Mouse (Mus musculus): ENCODE measurements around the gene Atg4d.
"Not testable (repeated sequence)": the region's sequence is repeated elsewhere in the genome, so short reads cannot be mapped to it uniquely, and the experiment has no call there.

The Atg4d gene

DNA sequence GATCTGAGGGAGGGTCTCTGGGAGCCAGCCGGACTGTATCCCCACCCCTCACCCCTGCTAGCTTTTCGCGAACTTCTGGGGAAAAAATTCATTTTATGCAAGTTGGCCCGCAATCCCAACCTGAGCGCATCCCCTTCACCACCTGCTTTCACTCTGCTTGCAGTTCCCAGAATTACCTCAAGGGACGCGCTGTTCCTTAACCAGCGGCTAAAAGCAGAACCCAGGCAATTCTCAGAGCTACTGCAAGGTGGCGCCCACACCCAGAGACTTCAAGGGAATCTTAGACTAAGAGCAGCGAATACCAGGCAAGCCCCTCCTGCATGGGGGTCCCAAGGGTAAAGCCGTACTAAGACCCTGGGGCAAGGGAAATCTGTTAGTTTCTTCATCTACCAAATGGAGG, 23.8 kb upstream of the Atg4d start:
- peak; percentile 79 for DNase-seq (ENCODE audit: low spot score)

DNA sequence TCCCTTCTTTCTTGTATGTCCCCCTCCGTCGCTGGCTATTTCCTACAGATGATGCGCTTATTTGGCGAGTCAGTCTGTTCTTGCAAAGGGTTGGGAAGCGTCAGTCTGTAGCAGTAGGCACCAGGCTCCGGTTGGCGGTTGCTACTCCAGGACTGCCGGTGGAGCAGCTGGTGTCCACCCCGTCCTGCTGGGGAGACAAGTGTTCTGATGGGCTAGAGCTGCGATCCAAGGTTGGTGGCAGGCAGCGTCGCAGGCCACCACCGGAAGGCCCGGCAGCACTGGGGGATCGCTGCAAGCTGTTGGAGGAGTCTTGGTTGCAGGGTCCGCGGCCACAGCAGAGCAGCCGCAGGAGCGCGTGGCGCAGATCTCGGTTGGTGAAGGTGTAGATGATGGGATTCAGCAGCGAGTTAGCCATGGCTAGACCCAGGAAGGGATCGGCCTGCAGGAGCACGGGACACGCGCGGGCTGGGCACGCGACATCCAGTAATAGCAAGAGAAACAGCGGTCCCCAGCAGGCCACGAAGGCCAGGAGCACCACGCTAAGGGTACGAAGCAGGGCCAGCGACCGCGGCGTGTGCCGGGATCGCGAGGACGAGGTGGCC, 21.2 kb upstream of the Atg4d start:
- no peak for DNase-seq (ENCODE audit: low spot score)

DNA sequence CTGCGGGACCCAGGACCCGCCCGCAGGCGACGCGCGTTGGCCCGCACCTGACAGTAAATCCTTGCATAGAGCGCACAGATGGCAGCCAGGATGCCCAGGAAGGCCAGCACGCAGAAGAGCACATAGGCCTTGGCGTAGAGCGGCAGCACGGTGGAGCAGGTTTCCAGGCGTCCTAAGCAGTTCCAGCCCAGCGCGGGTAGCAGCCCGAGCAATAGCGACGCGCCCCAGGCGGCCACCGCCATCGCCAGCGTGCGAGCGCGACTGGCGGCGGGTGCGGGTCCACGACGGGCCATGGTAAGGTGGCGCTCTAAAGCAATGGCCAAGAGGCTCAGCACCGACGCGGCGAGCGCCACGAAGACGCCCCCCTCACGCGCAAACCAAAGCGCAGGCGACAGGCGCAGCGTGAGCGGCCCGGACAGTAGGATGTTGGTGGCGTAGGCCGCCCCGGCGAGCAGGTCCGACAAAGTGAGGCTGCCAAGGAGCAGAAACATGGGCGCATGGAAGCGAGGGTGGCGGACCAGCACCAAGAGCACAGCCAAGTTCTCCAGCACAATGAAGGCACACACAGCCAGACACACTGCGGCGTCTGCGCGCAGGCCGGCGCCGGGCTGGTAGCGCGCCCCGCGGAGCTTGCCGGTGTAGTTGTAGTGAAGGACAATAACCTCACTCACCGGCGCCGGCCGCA, 20.5 kb upstream of the Atg4d start:
- peak; percentile 20 for DNase-seq (ENCODE audit: low spot score)

DNA sequence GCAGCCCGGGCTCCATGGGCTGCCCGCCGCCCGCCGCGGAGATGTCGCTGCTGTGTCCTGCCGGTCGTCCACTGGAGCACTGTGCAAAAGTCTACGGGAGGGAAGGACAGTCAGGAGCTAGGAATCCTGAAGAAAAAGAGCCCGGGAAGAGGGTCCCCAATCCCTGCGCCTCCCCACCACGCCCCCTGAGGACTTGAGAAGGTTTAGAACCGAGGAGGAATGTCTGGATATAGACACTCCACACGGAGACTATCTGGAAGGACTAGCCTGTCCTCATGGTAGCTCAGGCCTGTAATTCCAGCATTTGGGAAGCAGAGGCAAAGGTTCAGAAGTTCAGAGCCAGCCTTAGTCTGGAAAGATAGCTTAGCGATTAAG, 20.0 kb upstream of the Atg4d start:
- DNase-seq (ENCODE audit: low spot score), result no peak

DNA sequence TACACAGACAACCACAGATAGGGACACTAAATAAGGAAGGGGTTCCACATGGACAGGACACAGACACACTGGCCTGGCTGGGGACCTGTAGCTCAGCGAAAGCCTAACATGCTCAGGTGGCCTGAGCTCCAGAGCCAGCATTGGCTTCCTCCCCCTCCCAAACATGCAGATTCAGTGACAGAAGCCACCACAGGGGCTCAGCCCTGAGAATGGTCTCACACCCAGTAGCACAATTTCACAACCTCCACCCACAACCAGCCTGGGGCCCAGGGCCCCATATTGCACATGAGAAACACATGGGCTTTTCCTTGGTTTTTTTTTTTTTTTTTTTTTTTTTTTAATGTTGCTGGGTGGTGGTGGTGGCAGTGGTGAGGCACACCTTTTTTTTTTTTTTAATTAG, 18.8 kb upstream of the Atg4d start:
- no peak for DNase-seq (ENCODE audit: low spot score)

DNA sequence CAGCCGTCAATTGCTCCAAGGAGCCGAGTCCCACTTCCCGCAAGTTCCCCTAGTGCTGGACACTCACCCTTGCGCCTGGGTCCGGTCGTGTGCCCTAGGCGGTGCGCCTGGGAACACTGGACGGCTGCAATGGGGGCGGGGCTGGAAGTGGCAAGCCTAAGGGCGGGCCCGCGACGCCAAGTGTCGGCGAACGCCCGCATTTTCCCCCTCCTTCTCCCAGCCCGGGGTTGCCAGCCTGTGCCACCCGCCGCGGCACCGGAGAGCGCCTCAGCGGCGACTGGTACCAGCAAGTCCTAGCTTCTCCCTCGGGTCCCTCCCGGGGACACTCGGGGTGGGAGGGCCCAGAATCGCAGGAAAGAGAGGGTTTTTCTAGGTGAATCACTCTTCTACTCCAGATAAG, 16.8 kb upstream of the Atg4d start, which contains the start of gene S1pr5:
Gene S1pr5, minus strand, starts transcription at position 118 of the 400 bp plus-strand sequence.
- no peak for DNase-seq (ENCODE audit: low spot score)

DNA sequence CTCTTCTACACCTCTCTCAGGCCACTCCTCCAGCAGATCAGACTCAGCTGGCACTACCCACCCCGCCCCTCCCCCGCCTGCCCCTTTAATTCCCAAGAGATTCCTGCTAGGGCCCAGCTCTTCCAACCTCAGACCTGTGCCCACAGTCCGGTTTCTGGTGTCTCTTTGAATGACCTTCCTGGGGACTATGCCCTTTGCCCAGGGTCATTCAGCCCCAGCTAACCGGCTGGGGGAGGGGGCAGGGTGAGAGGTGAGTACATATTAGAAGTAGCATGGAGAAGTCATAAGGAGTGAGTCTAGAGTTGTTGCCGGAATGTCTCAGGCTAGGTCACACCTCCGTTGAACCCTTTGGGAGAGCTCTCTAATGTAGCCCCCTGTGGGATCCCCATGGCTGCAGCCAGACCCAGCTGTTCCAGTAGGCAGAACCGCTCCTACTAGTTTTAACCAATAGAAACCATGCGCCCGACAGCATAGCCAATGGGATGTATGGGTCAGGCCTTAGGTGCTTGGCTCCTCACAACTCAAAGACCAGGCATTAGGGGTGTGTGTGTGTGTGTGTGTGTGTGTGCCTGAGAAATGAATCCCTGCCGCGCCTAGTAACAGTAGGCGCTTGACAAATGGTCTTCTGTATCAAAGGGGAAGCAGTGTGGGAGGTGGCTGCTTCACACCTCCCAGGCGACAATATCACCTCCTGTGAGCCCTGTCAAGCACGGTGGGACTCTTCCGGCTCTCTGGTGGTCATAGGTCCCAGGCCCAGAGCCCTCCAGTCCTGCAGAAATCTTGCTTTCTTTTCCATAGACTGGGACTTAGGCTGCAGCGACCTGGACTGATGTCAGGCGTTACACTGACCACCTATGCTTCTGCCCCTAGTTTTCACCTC, 15.2 kb upstream of the Atg4d start:
- DNase-seq (ENCODE audit: low spot score), result no peak

DNA sequence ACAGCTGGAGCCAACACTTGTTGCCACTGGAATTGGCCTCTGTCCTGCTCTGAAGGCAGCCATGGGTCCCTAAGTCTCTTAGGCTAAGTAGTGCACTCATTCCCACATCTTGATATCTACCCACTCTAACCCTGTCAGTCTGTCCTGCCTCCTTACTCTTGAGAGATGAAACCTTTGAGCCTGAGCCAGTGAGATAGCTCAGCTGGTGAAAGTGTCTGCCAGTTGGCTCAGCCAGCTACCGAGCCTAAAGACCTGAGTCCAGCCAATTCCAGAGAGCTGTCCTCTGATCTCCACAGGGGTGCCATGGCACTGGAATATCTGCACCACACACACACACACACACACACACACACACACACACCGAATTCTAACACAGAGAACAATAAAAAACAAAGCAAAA, 14.6 kb upstream of the Atg4d start:
- DNase-seq (ENCODE audit: low spot score), result no peak

DNA sequence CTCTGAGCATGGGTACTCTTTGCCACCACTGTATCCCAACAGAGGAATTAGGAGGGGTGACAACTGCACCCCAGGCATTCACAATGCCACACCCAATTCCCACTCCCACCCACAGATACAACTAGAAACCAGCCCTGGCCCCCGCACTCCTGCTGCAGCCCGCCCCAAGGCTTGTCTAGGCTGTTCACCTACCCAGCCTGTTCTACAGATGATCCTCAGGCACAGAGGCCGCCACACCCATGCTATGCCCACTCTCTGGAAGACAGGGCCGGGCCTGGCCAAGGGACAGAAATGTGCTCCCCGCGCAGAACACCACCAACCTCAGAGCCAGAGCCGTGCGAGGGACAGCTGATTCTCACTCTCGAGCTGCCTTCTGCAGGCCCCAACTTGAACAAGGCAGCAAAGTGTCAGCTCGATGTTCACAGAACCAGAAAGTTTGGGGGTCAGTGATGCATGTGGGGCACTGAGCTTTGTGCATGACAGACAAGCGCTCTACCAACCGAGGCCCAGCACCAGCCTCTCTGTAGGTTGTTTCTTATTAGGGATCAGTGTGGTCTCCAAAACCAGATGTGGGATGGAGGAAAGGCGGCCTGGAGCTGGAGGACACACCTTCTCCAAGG, 13.9 kb upstream of the Atg4d start:
- no peak for DNase-seq (ENCODE audit: low spot score)

DNA sequence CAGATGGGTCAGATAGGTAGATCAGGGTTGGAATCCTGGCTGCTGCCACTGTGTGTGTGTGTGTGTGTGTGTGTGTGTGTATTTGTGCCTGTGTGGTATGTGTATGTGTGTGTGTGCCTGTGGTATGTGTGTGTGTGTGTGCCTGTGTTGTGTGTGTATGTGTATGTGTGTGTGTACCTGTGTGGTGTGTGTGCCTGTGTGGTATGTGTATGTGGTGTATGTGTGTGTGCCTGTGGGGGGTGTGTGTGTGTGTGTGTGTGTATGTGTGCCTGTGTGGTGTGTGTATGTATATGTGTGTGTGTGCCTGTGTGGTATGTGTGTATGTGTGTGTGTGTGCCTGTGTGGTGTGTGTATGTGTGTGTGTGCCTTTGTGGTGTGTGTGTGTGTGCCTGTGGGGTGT, 10.4 kb upstream of the Atg4d start:
- no peak for DNase-seq (ENCODE audit: low spot score)

DNA sequence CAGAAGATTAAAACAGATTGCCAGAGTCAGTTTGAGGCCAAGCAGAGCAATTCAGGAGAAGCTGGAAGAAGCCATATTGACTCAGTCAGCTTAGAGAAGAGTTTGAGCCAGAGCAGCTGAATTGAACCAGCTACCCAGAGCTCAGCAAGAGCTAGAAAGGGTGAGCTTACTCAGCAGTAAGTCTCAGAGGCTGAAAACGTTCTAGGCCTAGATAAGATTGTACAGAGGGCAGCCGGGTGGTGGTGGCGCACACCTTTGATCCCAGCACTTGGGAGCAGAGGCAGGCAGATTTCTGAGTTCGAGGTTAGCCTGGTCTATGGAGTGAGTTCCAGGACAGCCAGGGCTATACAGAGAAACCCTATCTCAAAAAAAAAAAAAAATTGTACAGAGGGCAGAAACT, 8.7 kb upstream of the Atg4d start:
- not testable (repeated sequence) for DNase-seq (ENCODE audit: low spot score)

DNA sequence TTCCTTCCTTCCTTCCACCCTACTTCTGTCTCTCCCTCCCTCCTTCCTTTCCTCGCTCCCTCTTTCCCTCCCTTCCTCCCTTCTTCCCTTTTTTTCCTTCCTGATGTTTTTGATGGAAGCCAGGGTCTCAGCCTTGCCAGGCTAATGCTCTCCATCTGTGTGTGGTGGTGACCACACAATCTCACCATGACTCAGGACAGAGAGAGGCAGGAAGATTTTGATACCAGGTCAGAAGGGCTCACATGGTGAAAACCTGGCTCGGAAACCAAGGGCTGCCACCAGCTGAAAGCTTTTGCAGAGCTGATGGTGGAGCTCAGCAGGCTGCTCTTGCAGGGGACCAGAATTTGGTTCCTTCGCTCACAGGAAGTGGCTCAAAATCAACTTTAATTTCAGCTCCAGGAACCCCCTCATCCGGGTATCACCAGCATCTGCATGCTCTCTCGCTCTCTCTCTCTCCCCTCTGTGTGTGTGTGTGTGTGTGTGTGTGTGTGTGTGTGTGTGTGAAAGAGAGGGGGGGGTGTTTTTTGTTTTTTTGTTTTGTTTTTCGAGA, 4.5 kb upstream of the Atg4d start:
- peak; percentile 65 for DNase-seq (ENCODE audit: low spot score)

DNA sequence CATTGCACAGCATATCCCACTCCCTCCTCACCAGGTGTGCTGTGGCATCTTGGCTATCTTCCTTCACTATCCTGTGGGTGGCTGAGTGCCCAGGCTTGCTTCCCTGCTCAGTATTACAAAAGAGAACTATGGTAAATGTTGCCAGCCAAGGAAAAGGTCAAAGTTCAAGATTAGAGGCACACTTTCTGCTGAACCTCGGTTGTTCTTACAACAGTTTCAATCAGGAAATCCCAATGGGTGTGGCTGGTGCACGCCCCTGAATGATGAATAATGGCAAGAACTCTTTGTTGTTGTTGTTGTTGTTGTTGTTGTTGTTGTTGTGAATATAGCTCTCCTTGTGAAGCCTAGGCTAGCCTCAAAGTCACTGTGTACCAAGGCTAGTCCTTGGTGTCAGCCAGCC, 3.3 kb upstream of the Atg4d start:
- DNase-seq (ENCODE audit: low spot score), result no peak

DNA sequence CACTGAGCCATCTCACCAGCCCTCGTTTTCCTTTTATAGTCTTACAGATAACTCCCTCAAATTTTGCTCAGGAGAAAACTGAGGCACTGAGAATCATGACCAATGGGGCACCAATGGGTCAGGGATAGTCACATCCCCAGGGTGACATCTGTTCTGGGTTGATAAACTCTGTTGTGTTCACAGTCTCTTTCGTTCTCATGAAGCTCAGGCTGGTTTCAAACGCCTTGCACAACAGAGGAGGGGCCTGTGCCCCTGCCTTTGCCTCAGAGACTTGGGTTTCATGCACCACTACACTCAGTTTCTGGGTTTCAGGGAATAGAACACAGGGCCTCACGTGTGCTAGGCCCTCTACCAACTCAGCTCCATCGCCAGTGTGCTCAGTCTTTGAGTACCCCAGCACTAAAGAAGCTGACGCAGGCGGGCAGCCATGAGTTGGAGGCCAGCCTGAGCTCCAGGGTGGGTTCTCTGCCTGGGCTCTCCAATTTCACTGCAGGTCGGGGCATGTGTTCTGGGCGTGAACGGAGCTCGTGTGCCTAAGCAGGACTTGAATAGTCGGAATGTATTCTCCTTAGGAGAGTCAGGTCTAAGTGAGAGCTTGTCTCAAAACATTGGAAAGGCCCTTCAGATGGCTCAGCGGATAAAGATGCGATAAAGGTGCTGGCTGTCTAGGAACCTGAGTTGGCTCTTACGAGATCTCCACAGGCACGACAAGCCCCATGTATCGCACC, 657 bp upstream of the Atg4d start:
- no peak for DNase-seq (ENCODE audit: low spot score)

DNA sequence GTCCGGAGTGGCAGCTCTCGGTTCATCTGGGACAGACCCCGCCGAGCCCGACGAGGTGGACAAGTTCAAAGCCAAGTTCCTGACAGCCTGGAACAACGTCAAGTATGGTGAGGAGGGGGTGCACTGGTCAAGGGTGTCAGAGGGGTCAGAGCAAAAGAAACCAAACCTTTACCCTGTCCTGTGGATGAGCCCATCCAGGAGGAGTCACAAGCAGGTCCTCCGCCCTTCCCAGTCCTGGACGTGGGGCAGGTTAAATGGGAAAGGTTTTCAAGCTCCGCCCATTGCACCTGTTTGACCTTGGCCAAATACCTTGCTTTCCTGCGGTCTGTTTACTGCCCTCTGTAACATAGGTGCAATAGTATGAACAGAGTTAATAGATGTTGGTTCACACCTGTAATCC, 518 bp downstream of the Atg4d start:
- DNase-seq (ENCODE audit: low spot score), result no peak

DNA sequence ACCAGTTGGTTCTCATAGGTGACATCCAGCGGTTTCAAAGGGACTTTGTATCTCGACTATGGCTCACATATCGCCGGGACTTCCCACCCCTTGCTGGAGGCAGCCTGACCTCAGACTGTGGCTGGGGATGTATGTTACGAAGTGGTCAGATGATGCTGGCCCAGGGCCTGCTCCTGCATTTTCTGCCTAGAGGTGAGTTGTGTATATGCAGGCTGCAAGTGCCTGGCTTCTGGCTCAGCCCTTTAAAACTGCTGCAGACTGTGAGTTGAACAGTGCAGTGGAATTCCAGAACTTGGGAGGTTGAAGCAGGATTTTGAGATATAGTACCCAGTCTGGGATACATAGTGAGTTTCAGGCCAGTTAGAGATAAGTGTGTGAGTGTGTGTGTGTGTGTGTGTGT, 1.8 kb downstream of the Atg4d start:
- DNase-seq (ENCODE audit: low spot score), result no peak

DNA sequence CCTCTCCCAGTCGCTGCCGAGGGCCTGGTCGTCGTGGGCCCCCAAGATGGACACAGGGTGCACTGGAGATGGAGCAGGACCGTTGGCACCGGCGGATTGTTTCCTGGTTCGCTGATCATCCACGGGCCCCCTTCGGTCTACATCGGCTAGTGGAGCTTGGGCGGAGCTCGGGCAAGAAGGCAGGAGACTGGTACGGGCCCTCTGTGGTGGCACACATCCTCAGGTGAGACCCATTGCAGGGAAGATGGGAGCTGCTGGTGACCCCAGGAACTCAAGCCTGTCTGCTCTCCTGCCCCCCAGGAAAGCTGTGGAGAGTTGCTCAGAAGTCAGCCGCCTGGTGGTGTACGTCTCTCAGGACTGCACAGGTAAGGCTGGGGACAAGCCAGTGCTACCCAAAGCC, 3.2 kb downstream of the Atg4d start:
- DNase-seq (ENCODE audit: low spot score), result no peak

DNA sequence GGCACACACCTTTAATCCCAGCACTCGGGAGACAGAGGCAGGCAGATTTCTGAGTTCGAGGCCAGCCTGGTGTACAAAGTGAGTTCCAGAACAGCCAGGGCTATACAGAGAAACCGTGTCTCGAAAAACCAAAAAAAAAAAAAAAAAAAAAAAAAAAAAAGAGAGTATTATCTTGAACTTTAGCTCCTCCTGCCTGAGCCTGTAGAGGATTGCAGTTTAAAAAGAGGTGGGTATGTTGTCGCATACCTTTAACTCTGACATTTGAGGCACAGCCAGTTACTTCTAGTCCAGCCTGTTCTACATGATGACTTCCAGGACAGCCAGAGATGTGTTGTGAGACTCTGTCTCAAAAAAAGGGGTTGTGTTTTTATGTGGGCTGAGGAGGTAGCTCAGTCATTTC, 4.5 kb downstream of the Atg4d start:
- not testable (repeated sequence) for DNase-seq (ENCODE audit: low spot score)

DNA sequence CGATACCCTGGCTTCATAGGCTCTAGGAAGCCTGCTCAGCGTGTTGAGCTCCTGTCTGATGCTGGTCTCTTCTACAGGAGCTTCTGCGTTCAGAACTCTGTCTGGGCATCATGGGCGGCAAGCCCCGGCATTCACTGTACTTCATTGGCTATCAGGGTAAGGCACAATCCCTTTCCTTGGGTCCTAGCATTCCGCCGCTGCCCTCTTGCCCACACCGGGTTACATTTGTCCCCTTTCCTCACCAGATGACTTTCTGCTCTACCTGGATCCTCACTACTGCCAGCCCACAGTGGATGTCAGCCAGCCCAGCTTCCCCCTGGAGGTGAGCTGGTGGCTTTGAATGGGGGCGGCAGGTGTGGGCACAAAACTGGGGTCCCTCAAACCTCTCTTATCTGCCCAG, 7.3 kb downstream of the Atg4d start:
- no peak for DNase-seq (ENCODE audit: low spot score)

DNA sequence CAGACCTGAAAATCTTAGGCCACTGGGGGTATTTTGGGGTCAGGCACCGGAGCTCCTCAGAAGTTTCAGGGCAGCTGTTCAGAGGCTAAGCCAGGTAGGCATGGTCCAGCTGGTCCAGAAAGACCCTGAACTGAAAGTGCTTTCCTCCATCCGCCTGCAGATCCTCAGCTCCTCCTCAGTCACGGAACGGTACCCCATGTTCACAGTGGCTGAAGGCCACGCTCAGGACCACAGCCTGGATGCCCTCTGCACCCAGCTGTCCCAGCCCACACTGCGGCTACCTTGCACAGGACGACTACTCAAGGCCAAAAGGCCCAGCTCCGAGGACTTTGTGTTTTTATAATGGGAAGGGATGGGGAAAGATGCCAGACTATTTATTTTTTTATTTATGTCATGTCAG, 8.0 kb downstream of the Atg4d start:
- DNase-seq (ENCODE audit: low spot score), result no peak

DNA sequence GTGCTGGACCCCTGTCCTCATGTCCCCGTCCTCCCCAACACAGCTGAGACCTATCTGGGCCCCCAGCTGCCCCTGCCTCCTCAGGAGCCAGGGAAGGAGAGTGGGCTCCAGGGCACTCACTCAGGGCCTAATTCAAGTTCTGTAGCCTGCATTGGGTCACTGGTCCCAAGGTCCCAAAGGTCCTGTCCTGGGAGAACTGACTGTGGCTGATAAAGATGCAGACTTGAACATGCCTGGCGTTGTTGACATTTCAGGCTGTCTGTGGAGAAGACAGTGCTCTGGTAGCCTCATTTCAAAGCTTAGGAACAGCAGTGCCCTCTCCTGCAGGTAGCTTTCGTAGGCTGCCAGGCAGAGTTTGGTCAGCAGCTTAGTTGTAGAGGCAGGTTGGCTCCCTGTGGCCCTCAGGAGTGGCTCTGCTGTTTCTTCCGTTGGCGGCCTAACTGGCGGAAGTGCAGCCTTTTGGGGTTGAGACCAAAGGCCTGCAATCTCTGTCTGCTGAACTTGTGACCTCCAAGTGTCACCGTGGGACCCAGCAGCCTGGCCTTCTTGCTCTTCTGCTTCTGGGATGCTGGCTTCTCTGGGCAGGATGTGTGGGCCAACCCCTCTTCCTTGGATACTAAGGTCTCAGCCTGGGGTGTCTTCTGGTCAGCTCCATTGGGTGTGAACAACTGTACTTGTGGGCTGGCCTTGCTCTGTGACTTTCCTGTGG, 8.6 kb downstream of the Atg4d start:
- no peak for DNase-seq (ENCODE audit: low spot score)
